In the genomic region with DNA sequence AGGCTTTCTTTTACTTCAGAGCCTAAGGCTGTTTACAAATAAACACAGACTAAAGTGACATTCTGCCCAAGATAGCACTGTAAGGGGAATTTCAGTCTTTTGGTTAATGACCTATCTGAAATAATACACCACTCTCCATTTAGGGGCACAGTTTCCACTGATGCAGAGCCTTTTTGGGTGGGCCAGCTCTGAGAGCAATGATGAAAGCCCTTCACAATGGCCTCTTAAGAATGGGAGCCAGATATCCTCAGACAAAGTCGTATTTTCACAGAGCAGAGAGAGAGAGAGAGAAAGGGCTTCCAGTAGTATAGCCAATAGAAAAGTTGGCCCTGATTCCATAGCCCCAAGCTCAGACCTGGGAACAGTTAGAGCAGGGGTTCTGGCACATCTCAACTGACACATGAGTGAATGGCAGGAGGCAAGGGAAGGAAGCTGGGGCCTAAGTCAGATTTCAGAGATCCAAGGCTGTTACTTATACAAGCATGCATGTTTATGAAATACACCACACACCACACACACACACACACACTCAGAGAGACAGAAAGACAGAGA, we compare ENCODE assay signal across 20 mouse cellular contexts.
DNase-seq lines count a peak whose midpoint lies in the region; ATAC-seq and TF ChIP-seq lines count a peak whose summit lies in the region.
"Had no signal": no experiment of that assay in that cellular context is flagged by ENCODE, and none has a peak within 500 bp of the region (broad histone marks: within the 10 kb centered on the region; RNA-seq: fewer than 3 reads in every experiment).

No protein-coding gene starts in this region.

- H3K9me3 ChIP-seq in forebrain, embryonic 16.5 days (ENCODE audit: control insufficient read depth, low read length) = no peaks in the 10 kb centered on the region
- no peaks in the 10 kb centered on the region for H3K9me3 ChIP-seq in forebrain, embryonic 10.5 days
- H3K9me3 ChIP-seq in lung, embryonic 14.5 days (ENCODE audit: low read depth, low read length) = no peaks in the 10 kb centered on the region
- no peaks in the 10 kb centered on the region for H3K9me3 ChIP-seq in embryonic facial prominence, embryonic 11.5 days (replicated peaks; ENCODE audit: control insufficient read depth, low read length)
- no peaks in the 10 kb centered on the region for H3K9me3 ChIP-seq in limb, embryonic 14.5 days (ENCODE audit: control insufficient read depth, low read length)
- H3K9me3 ChIP-seq: hindbrain, embryonic 15.5 days; liver, embryonic 12.5 days had no signal

- TF ChIP-seq CTCF in lung, embryonic 14.5 days (IDR thresholded peaks at IDR 0.05; ENCODE audit: low read depth) = no peak

- no peak overlapping the region for H3K4me3 ChIP-seq in forebrain, embryonic 16.5 days (replicated peaks; ENCODE audit: low read length)
- no peak overlapping the region for H3K4me3 ChIP-seq in forebrain, embryonic 10.5 days
- no peak overlapping the region for H3K4me3 ChIP-seq in lung, embryonic 14.5 days (ENCODE audit: low read depth, low read length)
- no peak overlapping the region for H3K4me3 ChIP-seq in embryonic facial prominence, embryonic 11.5 days (ENCODE audit: low read depth, low read length)
- no peak overlapping the region for H3K4me3 ChIP-seq in limb, embryonic 14.5 days (replicated peaks; ENCODE audit: low read length)
- H3K4me3 ChIP-seq: hindbrain, embryonic 15.5 days; liver, embryonic 12.5 days had no signal

- whole genome bisulfite sequencing in forebrain, embryonic 16.5 days = 0% methylated on average over 1 of the region's 1 CpGs
- WGBS in forebrain, embryonic 10.5 days = 39% methylated on average over 1 of the region's 1 CpGs
- 28% methylated on average over 1 of the region's 1 CpGs for WGBS in lung, embryonic 14.5 days
- 17% methylated on average over 1 of the region's 1 CpGs for WGBS in embryonic facial prominence, embryonic 11.5 days
- 9% methylated on average over 1 of the region's 1 CpGs for WGBS in limb, embryonic 14.5 days

- no peak overlapping the region for H3K27ac ChIP-seq in forebrain, embryonic 16.5 days (ENCODE audit: low read length)
- no peak overlapping the region for H3K27ac ChIP-seq in forebrain, embryonic 10.5 days
- H3K27ac ChIP-seq in lung, embryonic 14.5 days (ENCODE audit: low read depth) = no peak overlapping the region
- H3K27ac ChIP-seq in embryonic facial prominence, embryonic 11.5 days (replicated peaks; ENCODE audit: low read depth, low read length) = no peak overlapping the region
- H3K27ac ChIP-seq in limb, embryonic 14.5 days (replicated peaks; ENCODE audit: low read depth, low read length) = no peak overlapping the region
- H3K27ac ChIP-seq: hindbrain, embryonic 15.5 days; liver, embryonic 12.5 days had no signal

- H3K36me3 ChIP-seq in forebrain, embryonic 16.5 days (ENCODE audit: control insufficient read depth, insufficient read depth) = no peaks in the 10 kb centered on the region
- no peaks in the 10 kb centered on the region for H3K36me3 ChIP-seq in forebrain, embryonic 10.5 days (replicated peaks)
- no peaks in the 10 kb centered on the region for H3K36me3 ChIP-seq in lung, embryonic 14.5 days (ENCODE audit: insufficient read depth)
- no peaks in the 10 kb centered on the region for H3K36me3 ChIP-seq in embryonic facial prominence, embryonic 11.5 days (replicated peaks; ENCODE audit: control insufficient read depth, insufficient read depth, low read depth, low read length)
- H3K36me3 ChIP-seq in limb, embryonic 14.5 days (ENCODE audit: control insufficient read depth, insufficient read depth, low read length) = no peaks in the 10 kb centered on the region
- H3K36me3 ChIP-seq: hindbrain, embryonic 15.5 days; liver, embryonic 12.5 days had no signal

- TF ChIP-seq POLR2A in limb, embryonic 14.5 days (IDR thresholded peaks at IDR 0.05; ENCODE audit: borderline replicate concordance, extremely low read depth, insufficient read depth, insufficient read length) = no peak

- H3K9ac ChIP-seq in forebrain, embryonic 16.5 days (replicated peaks; ENCODE audit: low read depth, low read length) = no peak overlapping the region
- H3K9ac ChIP-seq in lung, embryonic 14.5 days = no peak overlapping the region
- H3K9ac ChIP-seq in embryonic facial prominence, embryonic 11.5 days (replicated peaks; ENCODE audit: low read length) = no peak overlapping the region
- H3K9ac ChIP-seq in limb, embryonic 14.5 days (ENCODE audit: low read depth, low read length, severe bottlenecking) = no peak overlapping the region
- H3K9ac ChIP-seq: hindbrain, embryonic 15.5 days; liver, embryonic 12.5 days had no signal

- no peak for DNase-seq in forebrain, embryonic 10.5 days (ENCODE audit: extremely low spot score, low spot score)
- peak; percentile 42 for DNase-seq in lung, embryonic 14.5 days
- DNase-seq in lung, postnatal 4 days = no peak
- peak; percentile 53 for DNase-seq in embryonic facial prominence, embryonic 11.5 days (ENCODE audit: low spot score)
- peak; percentile 65 for DNase-seq in limb, embryonic 14.5 days (ENCODE audit: low spot score)
- DNase-seq in kidney, postnatal 4 days = no peak
- DNase-seq: adrenal gland, postnatal 10 days; B cell, adult 2 months; cerebellum, adult 11-12 months; cerebellum, postnatal 36 days; gastrocnemius, postnatal 14 days; heart, postnatal 14 days; kidney, adult 11 months; kidney, postnatal 14 days; lung, postnatal 10 days; right cerebral cortex, adult 18-20 months; thymus, adult 18-20 months had no signal

- H3K27me3 ChIP-seq in forebrain, embryonic 16.5 days (replicated peaks; ENCODE audit: control insufficient read depth, insufficient read depth, low read length) = no peaks in the 10 kb centered on the region
- no peaks in the 10 kb centered on the region for H3K27me3 ChIP-seq in forebrain, embryonic 10.5 days (ENCODE audit: poor library complexity, severe bottlenecking)
- H3K27me3 ChIP-seq in lung, embryonic 14.5 days (ENCODE audit: insufficient read depth, low read length) = no peaks in the 10 kb centered on the region
- no peaks in the 10 kb centered on the region for H3K27me3 ChIP-seq in embryonic facial prominence, embryonic 11.5 days (ENCODE audit: control insufficient read depth, insufficient read depth, low read length)
- no peaks in the 10 kb centered on the region for H3K27me3 ChIP-seq in limb, embryonic 14.5 days (ENCODE audit: control insufficient read depth, insufficient read depth, low read length)
- H3K27me3 ChIP-seq: hindbrain, embryonic 15.5 days; liver, embryonic 12.5 days had no signal

- ATAC-seq in forebrain, embryonic 16.5 days = peak; percentile 49
- ATAC-seq in lung, embryonic 14.5 days (ENCODE audit: insufficient read depth) = peak; percentile 62
- ATAC-seq in embryonic facial prominence, embryonic 11.5 days (replicated peaks; ENCODE audit: insufficient number of reproducible peaks, low FRiP score, low TSS enrichment, low read depth) = 0 out of 2 replicates have a peak, but pooled peaks have one; percentile 34
- ATAC-seq in limb, embryonic 14.5 days (ENCODE audit: low FRiP score, low read depth) = peak; percentile 73; the same call in 1 of the 2 replicates
- ATAC-seq: liver, embryonic 12.5 days had no signal

- no peak overlapping the region for H3K4me2 ChIP-seq in forebrain, embryonic 16.5 days (ENCODE audit: low read length)
- no peak overlapping the region for H3K4me2 ChIP-seq in lung, embryonic 14.5 days
- H3K4me2 ChIP-seq in embryonic facial prominence, embryonic 11.5 days (ENCODE audit: low read depth, low read length) = no peak overlapping the region
- H3K4me2 ChIP-seq in limb, embryonic 14.5 days (replicated peaks; ENCODE audit: low read depth, low read length, severe bottlenecking) = no peak overlapping the region
- H3K4me2 ChIP-seq: hindbrain, embryonic 15.5 days; liver, embryonic 12.5 days had no signal

- peaks cover 2% of the 10 kb centered on the region; the same call in 1 of the 2 replicates for H3K4me1 ChIP-seq in forebrain, embryonic 16.5 days (replicated peaks; ENCODE audit: control insufficient read depth, insufficient read depth, low read length)
- H3K4me1 ChIP-seq in forebrain, embryonic 10.5 days = peaks cover 6% of the 10 kb centered on the region; the same call in 1 of the 2 replicates
- no peaks in the 10 kb centered on the region for H3K4me1 ChIP-seq in lung, embryonic 14.5 days (ENCODE audit: insufficient read depth)
- H3K4me1 ChIP-seq in embryonic facial prominence, embryonic 11.5 days (ENCODE audit: control insufficient read depth, insufficient read depth, low read length) = no peaks in the 10 kb centered on the region
- H3K4me1 ChIP-seq in limb, embryonic 14.5 days (ENCODE audit: control insufficient read depth, insufficient read depth, low read length) = 0 out of 2 replicates have a peak, but pooled peaks cover 5% of the 10 kb centered on the region
- H3K4me1 ChIP-seq: hindbrain, embryonic 15.5 days; liver, embryonic 12.5 days had no signal

Comparison
In these comparisons a context has a peak if more than half of its experiments do, and no peak if none do; other contexts are left out.
1. DNase-seq: peak in lung, embryonic 14.5 days (single experiment), embryonic facial prominence, embryonic 11.5 days (single experiment) and limb, embryonic 14.5 days (single experiment); none in forebrain, embryonic 10.5 days (single experiment), lung, postnatal 4 days (0 of 2) and kidney, postnatal 4 days (0 of 2).
2. Peak in every context shown above with its lines, with median percentiles within 50 percentile points of each other: ATAC-seq.